Mouse (Mus musculus) CH12.LX (cell line): ENCODE data around the gene L3mbtl1. TPM values are rescaled to one million over a fixed set of nuclear protein-coding genes. Genes with fewer than 3 reads are reported as not detected.

Source experiments
- DNase-seq: peaks from one replicate; pipeline ENCODE4 v3.0.0-alpha.2; 2013; ENCODE audit errors: extremely low read depth
- H3K27ac ChIP-seq: 2 replicates; pipeline ENCODE4 v1.5.1; 2012; ENCODE audit warnings: low read depth, mild to moderate bottlenecking, control low read depth, moderate library complexity; ENCODE audit not compliant: insufficient read depth
- H3K27me3 ChIP-seq: replicated peaks from 2 replicates; pipeline ENCODE3; 2012; ENCODE audit warnings: inconsistent platforms
- H3K36me3 ChIP-seq, 2 experiments: replicated peaks in 1 of 2; 2 replicates each; pipeline versions ENCODE3 to v1.6.1; 2012; ENCODE audit warnings: inconsistent platforms in 1 of 2, low read length in 1 of 2, mild to moderate bottlenecking in 1 of 2, mixed read lengths in 1 of 2, moderate library complexity in 1 of 2; ENCODE audit not compliant: control insufficient read depth in 1 of 2, insufficient read depth in 1 of 2
- H3K4me1 ChIP-seq, 2 experiments: 2 replicates each; pipeline ENCODE4 v1.6.1; 2012; ENCODE audit warnings: inconsistent platforms in 1 of 2, moderate library complexity in 1 of 2; ENCODE audit not compliant: insufficient read depth in 2 of 2, control insufficient read depth in 1 of 2
- H3K4me2 ChIP-seq: 2 replicates; pipeline ENCODE4 v1.6.1; 2012; ENCODE audit warnings: low read depth, mild to moderate bottlenecking, control low read depth; ENCODE audit not compliant: poor library complexity, insufficient read depth, severe bottlenecking
- H3K4me3 ChIP-seq, 3 experiments: fragments of 150-350 bp in 1 of 3; sonication (generic) in 1 of 3; replicated peaks in 1 of 3; 2 replicates each; pipeline versions ENCODE3 to v1.5.1; 2011 to 2012; ENCODE audit warnings: low read depth in 2 of 3, low read length in 2 of 3, mild to moderate bottlenecking in 2 of 3, moderate library complexity in 2 of 3, control low read depth in 1 of 3, improper control_type of control experiment in 1 of 3, inconsistent platforms in 1 of 3, mixed read lengths in 1 of 3; ENCODE audit not compliant: poor library complexity in 1 of 3
- H3K79me2 ChIP-seq: replicated peaks from 2 replicates; pipeline ENCODE4 v1.6.1; 2012; ENCODE audit warnings: mild to moderate bottlenecking, moderate library complexity; ENCODE audit not compliant: control insufficient read depth, poor library complexity, insufficient read depth, severe bottlenecking; ENCODE audit errors: extremely low read depth
- H3K9ac ChIP-seq: 2 replicates; pipeline ENCODE4 v1.6.1; 2012; ENCODE audit warnings: low read depth, mild to moderate bottlenecking, control low read depth, moderate library complexity; ENCODE audit not compliant: insufficient read depth
- H3K9me3 ChIP-seq: replicated peaks from 2 replicates; pipeline ENCODE3; 2012; ENCODE audit warnings: low read length, inconsistent platforms, mixed read lengths
- CHD1 ChIP-seq: IDR thresholded peaks from 2 replicates; pipeline ENCODE4 v1.6.1; 2012; ENCODE audit warnings: low read depth, low read length, improper control_type of control experiment, inconsistent platforms
- CHD2 ChIP-seq: IDR thresholded peaks from 2 replicates; pipeline ENCODE4 v1.6.1; 2011; ENCODE audit warnings: low read length, improper control_type of control experiment
- E2F4 ChIP-seq: IDR thresholded peaks from 2 replicates; pipeline ENCODE4 v1.6.1; 2011; ENCODE audit warnings: low read depth, low read length, improper control_type of control experiment; ENCODE audit not compliant: insufficient replicate concordance
- ETS1 ChIP-seq: conservative IDR thresholded peaks from 2 replicates; pipeline ENCODE4 v1.6.1; 2012; ENCODE audit warnings: low read depth, mild to moderate bottlenecking, inconsistent platforms, low read length, improper control_type of control experiment, moderate library complexity
- KAT2A ChIP-seq: IDR thresholded peaks from 2 replicates; pipeline ENCODE4 v1.6.1; 2012; ENCODE audit warnings: low read length, improper control_type of control experiment, inconsistent platforms; ENCODE audit not compliant: insufficient replicate concordance
- MAFK ChIP-seq: IDR thresholded peaks from 2 replicates; pipeline ENCODE4 v1.6.1; 2011; ENCODE audit warnings: low read length, improper control_type of control experiment; ENCODE audit not compliant: insufficient replicate concordance
- MAX ChIP-seq: IDR thresholded peaks from 2 replicates; pipeline ENCODE4 v1.6.1; 2011; ENCODE audit warnings: low read length, improper control_type of control experiment
- MEF2A ChIP-seq: IDR thresholded peaks from 2 replicates; pipeline ENCODE4 v1.6.1; 2014; ENCODE audit warnings: low read depth, mild to moderate bottlenecking, inconsistent platforms, low read length, improper control_type of control experiment, borderline replicate concordance
- MXI1 ChIP-seq: IDR thresholded peaks from 2 replicates; pipeline ENCODE4 v1.6.1; 2011; ENCODE audit warnings: mild to moderate bottlenecking, low read depth, low read length, improper control_type of control experiment
- MYC ChIP-seq: IDR thresholded peaks from 2 replicates; pipeline ENCODE4 v1.6.1; 2011; ENCODE audit warnings: low read depth, mild to moderate bottlenecking, improper control_type of control experiment, low read length
- NELFE ChIP-seq: IDR thresholded peaks from 2 replicates; pipeline ENCODE4 v1.6.1; 2011; ENCODE audit warnings: low read depth, low read length, improper control_type of control experiment
- NRF1 ChIP-seq: IDR thresholded peaks from 2 replicates; pipeline ENCODE4 v1.6.1; 2014; ENCODE audit warnings: low read depth, mild to moderate bottlenecking, inconsistent platforms, low read length, improper control_type of control experiment, moderate library complexity
- POLR2A ChIP-seq: IDR thresholded peaks from 2 replicates; pipeline ENCODE4 v1.6.1; 2011; ENCODE audit warnings: low read depth, mild to moderate bottlenecking, improper control_type of control experiment, low read length
- RAD21 ChIP-seq: IDR thresholded peaks from 2 replicates; pipeline ENCODE4 v1.6.1; 2011; ENCODE audit warnings: low read depth, mild to moderate bottlenecking, low read length, improper control_type of control experiment, moderate library complexity
- RCOR1 ChIP-seq: conservative IDR thresholded peaks from 2 replicates; pipeline ENCODE4 v1.6.1; 2012; ENCODE audit warnings: low read depth, mild to moderate bottlenecking, inconsistent platforms, low read length, improper control_type of control experiment
- SIN3A ChIP-seq: IDR thresholded peaks from 2 replicates; pipeline ENCODE4 v1.6.1; 2012; ENCODE audit warnings: low read length, improper control_type of control experiment, inconsistent platforms
- SMC3 ChIP-seq: IDR thresholded peaks from 2 replicates; pipeline ENCODE4 v1.6.1; 2011; ENCODE audit warnings: low read depth, low read length, improper control_type of control experiment
- UBTF ChIP-seq: IDR thresholded peaks from 2 replicates; pipeline ENCODE4 v1.6.1; 2012; ENCODE audit warnings: low read depth, mild to moderate bottlenecking, inconsistent platforms, low read length, improper control_type of control experiment, moderate library complexity
- USF2 ChIP-seq: conservative IDR thresholded peaks from 2 replicates; pipeline ENCODE4 v1.6.1; 2011; ENCODE audit warnings: low read depth, low read length, improper control_type of control experiment
- ZNF384 ChIP-seq: IDR thresholded peaks from 2 replicates; pipeline ENCODE4 v1.6.1; 2012; ENCODE audit warnings: low read depth, low read length, improper control_type of control experiment, inconsistent platforms
- dilution Hi-C: fragments of 300-500 bp; cut with MboI; formaldehyde crosslinking; loops from 2 replicates; pipeline ENCODE4 v1.14.3; 2020; ENCODE audit warnings: low sequenced_read_pairs; ENCODE audit not compliant: extremely low pct_unique_long_range_greater_than_20kb, extremely low pct_ligation_motif_present
- in situ Hi-C: fragments of 300-500 bp; cut with MboI; formaldehyde crosslinking; loops from 3 replicates; pipeline ENCODE4 v1.14.3; 2019; ENCODE audit warnings: low sequenced_read_pairs, low pct_ligation_motif_present, low pct_unique_long_range_greater_than_20kb, mixed read lengths
- polyA plus RNA-seq: library from polyadenylated mRNA; unstranded; fragments of >175 nt; gene quantifications from 2 replicates; pipeline ENCODE4 v1.2.1, GENCODE M21; 2012; ENCODE audit warnings: low read depth; ENCODE audit not compliant: insufficient read length
- total RNA-seq, 2 experiments: library from RNA; depleted of rRNA; stranded (reverse); fragments of 300-350 nt in 1 of 2; fragments of >200 nt in 1 of 2; gene quantifications; 2 replicates each; pipeline ENCODE4 v1.2.3; 2012 to 2014

Gene L3mbtl1
- total and polyA plus RNA-seq, 3 experiments: 0.09 TPM; not detected in 2

DNA sequence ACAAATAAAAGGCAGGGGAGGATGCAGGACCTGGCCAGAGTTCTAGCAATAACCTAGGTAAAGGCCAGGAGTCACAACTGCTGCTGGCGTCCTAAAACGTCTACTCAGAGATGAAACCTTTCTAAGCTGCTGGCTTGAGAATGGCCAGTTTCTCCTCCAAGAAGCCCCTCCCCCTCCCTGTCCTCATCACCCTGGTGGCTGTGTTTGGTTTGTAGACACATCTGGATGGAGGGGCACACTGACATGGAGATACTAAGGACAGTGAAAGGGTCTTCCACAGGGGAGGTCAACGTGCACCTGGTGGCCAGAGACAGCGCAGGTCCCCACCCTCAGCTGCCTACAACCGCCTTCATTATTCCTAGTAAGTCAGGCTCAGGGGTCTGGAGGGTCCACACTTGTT lies 3.7 kb downstream of the L3mbtl1 start:
- no peak overlapping the region for H3K4me2 ChIP-seq
- no peak overlapping the region for H3K27ac ChIP-seq
- no peaks in the 10 kb centered on the region for H3K9me3 ChIP-seq
- DNase-seq: no peak
- H3K4me1 ChIP-seq: peaks cover 2 to 15% of the 10 kb centered on the region in 2 experiments; a peak in 2 of 4 replicates
- no peak overlapping the region for H3K9ac ChIP-seq
- no peaks in the 10 kb centered on the region for H3K36me3 ChIP-seq
- dilution Hi-C loops: no loop called here
- no peaks in the 10 kb centered on the region for H3K27me3 ChIP-seq
- in situ Hi-C loops: no loop called here
- no peaks in the 10 kb centered on the region for H3K79me2 ChIP-seq
- TF ChIP-seq UBTF (no peak), RAD21 (no peak), SMC3 (no peak), MYC (no peak), MEF2A (no peak), MXI1 (no peak), E2F4 (no peak), CHD1 (no peak), CHD2 (no peak), ETS1 (no peak), KAT2A (no peak), SIN3A (no peak), ZNF384 (no peak), RCOR1 (no peak), NRF1 (no peak), NELFE (no peak)
- TF ChIP-seq, all 38 proteins: peak for 0
- no peak overlapping the region for H3K4me3 ChIP-seq

DNA sequence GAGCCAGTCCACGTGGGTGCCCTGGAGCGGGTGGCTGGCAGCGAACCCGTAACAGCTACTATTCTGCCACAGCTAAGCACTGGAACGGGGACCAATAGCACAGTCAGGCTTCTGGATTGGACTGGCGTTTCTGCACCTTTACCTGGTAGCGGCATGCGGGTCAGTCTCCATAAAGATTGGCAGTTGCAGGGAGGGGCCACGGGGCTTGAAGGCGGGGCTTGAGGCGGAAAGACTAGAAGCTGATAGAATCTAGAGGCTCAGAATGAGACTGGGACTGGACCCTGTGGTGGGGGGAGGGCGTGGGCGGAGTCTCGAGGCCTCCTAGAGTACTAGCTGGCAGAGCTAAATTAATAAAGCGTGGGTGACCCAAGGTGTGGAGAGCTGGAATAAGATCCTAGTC lies 4.5 kb downstream of the L3mbtl1 start:
- peaks cover 2 to 15% of the 10 kb centered on the region in 2 experiments; a peak in 2 of 4 replicates for H3K4me1 ChIP-seq
- in situ Hi-C loops: no loop called here
- H3K27ac ChIP-seq: no peak overlapping the region
- no peak overlapping the region for H3K4me3 ChIP-seq
- H3K79me2 ChIP-seq: no peaks in the 10 kb centered on the region
- no peak for TF ChIP-seq MYC
- TF ChIP-seq ZNF384: no peak
- TF ChIP-seq SMC3: no peak
- no peak for TF ChIP-seq ETS1
- no peak for TF ChIP-seq USF2
- TF ChIP-seq MAFK: no peak
- TF ChIP-seq POLR2A: no peak
- TF ChIP-seq MAX: no peak
- no peak for TF ChIP-seq KAT2A
- no peak for TF ChIP-seq RCOR1
- TF ChIP-seq, all 38 proteins: peak for 0
- no peak overlapping the region for H3K9ac ChIP-seq
- H3K27me3 ChIP-seq: no peaks in the 10 kb centered on the region
- no peak for DNase-seq
- no peaks in the 10 kb centered on the region for H3K36me3 ChIP-seq
- no peak overlapping the region for H3K4me2 ChIP-seq
- dilution Hi-C loops: no loop called here
- no peaks in the 10 kb centered on the region for H3K9me3 ChIP-seq
